Mouse (Mus musculus): Measurements from ENCODE around the gene Bmp7.

DNA sequence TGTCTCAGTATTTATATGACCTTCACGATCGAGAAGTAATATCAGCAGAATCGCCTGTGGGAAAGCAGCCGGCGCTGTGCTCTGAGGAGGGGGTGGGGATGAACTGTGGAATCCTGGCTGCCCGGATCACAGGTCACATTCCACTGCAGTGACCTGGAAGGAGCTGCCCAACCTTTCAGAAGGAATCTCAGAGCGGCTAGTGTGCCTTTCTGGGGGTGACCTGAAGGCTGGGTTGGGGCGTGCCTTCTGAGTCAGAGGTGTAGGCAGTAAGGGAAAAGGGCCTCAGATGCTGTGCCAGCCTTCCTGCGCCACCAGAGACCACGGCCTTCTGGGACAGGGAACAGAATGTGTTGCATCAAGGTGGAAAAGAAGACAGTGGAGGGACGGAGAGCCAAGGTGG lies 25.1 kb upstream of the Bmp7 start:
- no peak for TF ChIP-seq TAL1 (IDR thresholded peaks at IDR 0.05; ENCODE audit: low read length)
- TF ChIP-seq GATA1 (IDR thresholded peaks at IDR 0.05; ENCODE audit: low read length): no peak
